Mouse (Mus musculus) megakaryocyte, embryonic 14.5 days (primary cell): ENCODE measurements around the gene Grin2b. TPM values are rescaled to one million over a fixed set of nuclear protein-coding genes. Genes with fewer than 3 reads are reported as not detected.

Experiments used
- H3K27me3 ChIP-seq: replicated peaks from 2 replicates; pipeline ENCODE3; 2012; ENCODE audit warnings: inconsistent platforms
- H3K36me3 ChIP-seq: replicated peaks from 2 replicates; pipeline ENCODE3; 2012; ENCODE audit warnings: low read length, inconsistent platforms, mixed read lengths
- H3K4me1 ChIP-seq: 2 replicates; pipeline ENCODE4 v1.6.1; 2012; ENCODE audit warnings: inconsistent platforms
- H3K4me3 ChIP-seq: replicated peaks from 2 replicates; pipeline ENCODE3; 2012; ENCODE audit warnings: moderate library complexity, mild to moderate bottlenecking, inconsistent platforms
- H3K9me3 ChIP-seq: 2 replicates; pipeline ENCODE4 v1.6.1; 2012; ENCODE audit warnings: inconsistent platforms
- FLI1 ChIP-seq: IDR thresholded peaks from 2 replicates; pipeline ENCODE4 v1.6.1; 2012; ENCODE audit warnings: low read length, inconsistent platforms, mixed read lengths
- GATA1 ChIP-seq: IDR thresholded peaks from 3 replicates; pipeline ENCODE4 v1.6.1; 2012; ENCODE audit warnings: mixed read lengths, low read length, inconsistent platforms, borderline replicate concordance
- polyA plus RNA-seq: library from polyadenylated mRNA; stranded (reverse); fragments of >175 nt; gene quantifications from 2 replicates; pipeline ENCODE4 v1.2.3, GENCODE M21; 2012; ENCODE audit warnings: low replicate concordance; ENCODE audit not compliant: insufficient read depth

Grin2b gene
- polyA plus RNA-seq, 1 experiment: not detected

- Histone ChIP-seq H3K4me1 (no peaks in the 10 kb centered on the region), H3K36me3 (no peaks in the 10 kb centered on the region), H3K9me3 (no peaks in the 10 kb centered on the region), H3K27me3 (no peaks in the 10 kb centered on the region), H3K4me3 (no peak overlapping the region)
- TF ChIP-seq GATA1 (no peak), FLI1 (no peak)
Observed at GRCm38 (mm10) chr6:135882611-135883010, 290.7 kb downstream of the Grin2b start.

DNA sequence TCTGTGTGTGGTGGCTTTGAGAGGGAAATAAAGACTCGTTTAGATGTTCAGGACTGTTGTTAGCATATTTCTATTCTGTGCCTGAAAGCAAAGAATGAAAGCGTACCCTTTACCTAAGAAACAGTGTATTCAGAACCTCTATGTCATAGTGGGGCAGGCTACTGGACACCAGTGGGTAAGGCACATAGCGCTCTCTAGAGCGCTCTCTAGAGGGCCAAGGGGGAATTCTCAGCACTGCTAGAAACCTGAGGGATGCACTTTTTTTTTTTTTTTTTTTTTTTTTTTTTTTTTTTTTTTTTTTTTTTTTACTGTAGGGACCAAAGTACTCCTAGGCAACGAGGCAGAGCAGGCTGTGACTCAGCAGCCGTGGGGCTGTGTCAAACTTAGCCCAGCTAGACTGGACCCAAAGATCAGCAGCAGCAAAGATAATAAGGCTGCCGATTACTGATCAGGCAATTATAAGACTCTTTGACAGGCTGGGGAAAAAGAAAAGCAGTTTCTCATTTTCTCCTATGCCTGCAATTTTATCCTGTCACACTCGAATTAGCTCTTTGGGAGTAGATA is 297.1 kb downstream of the Grin2b start:
- Histone ChIP-seq H3K4me1 (no peaks in the 10 kb centered on the region), H3K36me3 (no peaks in the 10 kb centered on the region), H3K27me3 (no peaks in the 10 kb centered on the region), H3K9me3 (peaks cover 16% of the 10 kb centered on the region), H3K4me3 (no peak overlapping the region)
- TF ChIP-seq GATA1 (no peak), FLI1 (no peak)

GRCm38 (mm10) chr6:135874626-135875025 is 298.7 kb downstream of the Grin2b start:
- H3K9me3 ChIP-seq: peaks cover 22% of the 10 kb centered on the region
- no peaks in the 10 kb centered on the region for H3K36me3 ChIP-seq
- no peak for TF ChIP-seq FLI1
- TF ChIP-seq GATA1: no peak
- no peak overlapping the region for H3K4me3 ChIP-seq
- no peaks in the 10 kb centered on the region for H3K27me3 ChIP-seq
- H3K4me1 ChIP-seq: no peaks in the 10 kb centered on the region

DNA sequence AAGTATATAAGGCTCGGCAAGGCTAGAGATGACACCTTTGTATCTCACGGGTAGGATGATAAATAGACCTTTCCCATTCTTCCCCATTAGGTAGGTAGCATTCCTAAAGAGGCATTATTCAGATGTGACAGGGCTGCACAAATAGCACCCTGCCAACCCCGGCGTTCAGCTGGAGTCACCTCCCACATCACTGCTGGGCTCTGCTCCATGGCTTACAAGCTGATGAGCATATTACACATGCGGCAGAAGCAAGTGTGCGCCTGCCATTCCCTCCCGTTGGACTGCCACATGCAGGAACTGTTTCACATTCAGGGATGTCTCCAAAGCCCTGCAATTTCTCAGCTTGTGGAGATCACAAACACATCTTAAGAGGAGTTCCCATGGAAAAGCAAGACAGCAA is 307.5 kb downstream of the Grin2b start:
- H3K36me3 ChIP-seq: no peaks in the 10 kb centered on the region
- H3K27me3 ChIP-seq: no peaks in the 10 kb centered on the region
- TF ChIP-seq GATA1: no peak
- TF ChIP-seq FLI1: no peak
- no peak overlapping the region for H3K4me3 ChIP-seq
- H3K9me3 ChIP-seq: peaks cover 23% of the 10 kb centered on the region
- no peaks in the 10 kb centered on the region for H3K4me1 ChIP-seq

- no peak for TF ChIP-seq GATA1
- TF ChIP-seq FLI1: no peak
- Histone ChIP-seq H3K9me3 (peaks cover 24% of the 10 kb centered on the region), H3K4me3 (no peak overlapping the region), H3K4me1 (no peaks in the 10 kb centered on the region), H3K36me3 (no peaks in the 10 kb centered on the region), H3K27me3 (no peaks in the 10 kb centered on the region)
Observed at GRCm38 (mm10) chr6:135863965-135864364, 309.3 kb downstream of the Grin2b start.

DNA sequence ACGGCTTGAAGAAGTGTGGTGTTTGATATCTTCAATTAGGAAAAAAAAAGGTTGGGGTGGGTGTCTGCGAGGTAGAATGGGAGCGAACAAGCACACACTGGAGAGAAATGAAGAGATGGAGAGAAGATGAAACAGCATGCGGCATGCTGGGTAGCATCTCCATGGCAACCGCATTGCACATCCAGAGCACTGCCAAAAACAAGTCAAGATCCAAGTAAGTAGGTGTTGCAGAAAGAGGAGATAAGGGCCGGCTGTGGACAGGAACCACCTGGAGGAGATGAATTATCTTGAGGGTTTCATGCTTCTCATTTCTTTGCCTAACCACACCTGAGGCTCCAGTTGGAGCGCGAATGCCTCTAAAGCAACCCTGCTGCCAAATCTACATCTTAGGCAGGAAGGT is 313.8 kb downstream of the Grin2b start:
- peaks cover 21% of the 10 kb centered on the region for H3K9me3 ChIP-seq
- no peak for TF ChIP-seq GATA1
- no peak for TF ChIP-seq FLI1

GRCm38 (mm10) chr6:135854173-135854591 is 319.1 kb downstream of the Grin2b start:
- Histone ChIP-seq H3K36me3 (no peaks in the 10 kb centered on the region), H3K9me3 (peaks cover 8% of the 10 kb centered on the region; the same call in 1 of the 2 replicates), H3K4me3 (no peak overlapping the region), H3K27me3 (no peaks in the 10 kb centered on the region), H3K4me1 (no peaks in the 10 kb centered on the region)
- TF ChIP-seq FLI1 (no peak), GATA1 (no peak)

More for the DNA sequence above, 313.8 kb downstream of the Grin2b start:
- Histone ChIP-seq H3K27me3 (no peaks in the 10 kb centered on the region), H3K36me3 (no peaks in the 10 kb centered on the region), H3K4me1 (no peaks in the 10 kb centered on the region), H3K4me3 (no peak overlapping the region)

- Histone ChIP-seq H3K4me3 (no peak overlapping the region), H3K4me1 (no peaks in the 10 kb centered on the region), H3K9me3 (no peaks in the 10 kb centered on the region), H3K36me3 (no peaks in the 10 kb centered on the region), H3K27me3 (no peaks in the 10 kb centered on the region)
- no peak for TF ChIP-seq FLI1
- TF ChIP-seq GATA1: no peak
Observed at GRCm38 (mm10) chr6:135843755-135844154, 329.6 kb downstream of the Grin2b start.

GRCm38 (mm10) chr6:135836353-135836752 is 337.0 kb downstream of the Grin2b start:
- Histone ChIP-seq H3K9me3 (no peaks in the 10 kb centered on the region), H3K27me3 (no peaks in the 10 kb centered on the region), H3K36me3 (no peaks in the 10 kb centered on the region), H3K4me1 (no peaks in the 10 kb centered on the region), H3K4me3 (no peak overlapping the region)
- TF ChIP-seq FLI1: no peak
- no peak for TF ChIP-seq GATA1

GRCm38 (mm10) chr6:135833542-135833941 is 339.8 kb downstream of the Grin2b start:
- Histone ChIP-seq H3K27me3 (no peaks in the 10 kb centered on the region), H3K36me3 (no peaks in the 10 kb centered on the region), H3K4me3 (no peak overlapping the region), H3K9me3 (no peaks in the 10 kb centered on the region), H3K4me1 (no peaks in the 10 kb centered on the region)
- TF ChIP-seq FLI1 (no peak), GATA1 (no peak)
